Mouse (Mus musculus) frontal cortex, adult (tissue): ENCODE measurements at regions not wholly inside any gene's neighbourhood (a gene's known extent, or its start where the extent isn't known, plus 50 kb on each side); places are given as distances from the start of the nearest gene placed in this dataset.
A peak's percentile ranks its signal among the peaks of the same experiment; 100 is the strongest.
"Not testable (repeated sequence)": the region's sequence is repeated elsewhere in the genome, so short reads cannot be mapped to it uniquely, and the experiment has no call there.

Experiments
- ATAC-seq: cut with Nextera tagmentation; 2 replicates; pipeline ENCODE4 v1.9.2; 2017; ENCODE audit warnings: mild to moderate bottlenecking, moderate library complexity, mixed read lengths; ENCODE audit not compliant: low TSS enrichment

GRCm38 (mm10) chr19:49115484-49115883, 909.7 kb downstream of the Sorcs3 start:
- ATAC-seq = no peak

DNA sequence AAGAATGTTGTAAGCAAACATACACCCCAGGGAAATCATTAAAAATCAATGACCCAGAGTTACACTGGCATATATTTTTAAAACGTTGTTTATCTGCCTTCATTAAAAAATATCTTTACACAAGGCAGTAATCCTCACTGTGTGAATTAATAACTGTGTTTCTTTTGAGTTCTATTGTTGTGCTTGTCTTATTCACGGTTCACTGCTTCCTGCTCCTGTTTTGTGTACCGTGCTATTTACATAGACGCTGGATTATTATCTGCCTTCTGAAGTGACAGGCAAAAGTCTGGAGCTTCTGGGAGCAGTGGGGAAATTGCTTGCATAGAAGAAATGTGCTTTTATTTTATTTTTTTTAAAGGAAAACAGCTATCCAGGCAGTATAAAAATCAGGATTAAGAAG, 925.8 kb downstream of the Sorcs3 start:
- no peak for ATAC-seq

DNA sequence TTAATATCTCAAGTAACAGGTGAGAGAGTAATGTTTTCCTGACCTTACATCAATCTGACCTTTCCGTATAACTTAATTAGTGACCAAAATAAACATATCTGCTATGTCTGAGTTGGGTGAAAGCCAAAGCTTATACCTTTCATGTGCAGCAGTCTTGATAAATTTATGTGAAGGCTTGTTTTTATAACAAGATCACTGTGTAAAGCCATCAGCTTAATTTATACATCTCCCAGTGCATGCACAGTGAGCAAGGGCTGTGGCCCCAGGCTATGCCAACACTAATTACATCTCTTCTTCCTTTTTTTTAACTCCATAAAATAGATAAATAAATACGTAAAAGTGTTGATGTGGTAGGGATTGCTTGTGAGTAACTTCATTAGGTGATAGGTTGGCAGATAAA, 966.3 kb downstream of the Sorcs3 start:
- no peak for ATAC-seq

- ATAC-seq = no peak
Observed at GRCm38 (mm10) chr19:49207971-49208370, 1002.1 kb downstream of the Sorcs3 start.

DNA sequence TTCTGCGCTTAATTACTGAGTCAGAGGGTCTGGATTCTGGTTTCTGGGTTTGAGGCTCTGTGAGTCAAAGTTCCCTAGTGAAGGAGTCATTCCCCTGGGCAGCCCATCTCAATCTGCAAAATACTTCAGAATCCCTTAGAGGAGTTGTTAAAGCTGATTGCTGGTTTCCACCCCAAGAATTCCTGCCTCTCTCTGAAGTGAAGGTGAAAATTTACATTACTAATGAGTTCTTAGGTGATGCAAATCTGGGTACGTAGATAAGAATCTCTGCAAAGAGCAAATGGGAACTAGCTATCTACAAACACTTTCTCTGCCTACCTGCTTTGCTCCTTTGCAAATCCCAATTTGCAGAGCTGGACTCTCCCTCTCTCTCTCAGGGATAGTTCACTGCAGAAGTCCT, 1036.8 kb downstream of the Sorcs3 start:
- no peak for ATAC-seq

DNA sequence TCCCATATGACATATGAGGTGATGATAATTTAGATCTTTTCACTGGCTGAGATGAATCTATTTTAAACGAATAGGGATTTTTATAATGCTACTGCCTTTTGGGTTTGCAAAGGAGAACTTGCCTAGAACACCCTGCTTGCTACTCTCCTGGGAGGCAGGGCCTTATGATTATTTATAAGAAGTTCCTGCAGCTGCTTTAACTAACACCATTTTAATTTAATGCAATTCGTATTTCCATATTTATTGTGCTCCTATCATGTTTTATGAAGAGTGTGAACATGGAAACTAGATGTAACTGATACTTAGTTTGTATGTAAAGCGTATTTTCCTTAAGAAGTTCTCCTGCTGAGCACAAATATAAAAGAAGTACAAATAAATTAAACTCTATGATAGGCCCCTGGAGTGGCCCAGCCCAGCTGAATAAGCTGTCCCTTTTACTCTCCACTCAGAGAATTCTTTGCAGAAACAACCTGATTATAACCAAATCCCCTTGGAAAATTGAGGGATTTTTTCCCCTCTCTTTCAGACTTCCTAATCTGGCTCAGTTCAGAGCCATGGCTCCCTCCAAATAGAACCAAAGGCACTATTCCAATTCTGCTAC, 1039.4 kb downstream of the Sorcs3 start:
- peak; percentile 44; the same call in 1 of the 2 replicates for ATAC-seq

DNA sequence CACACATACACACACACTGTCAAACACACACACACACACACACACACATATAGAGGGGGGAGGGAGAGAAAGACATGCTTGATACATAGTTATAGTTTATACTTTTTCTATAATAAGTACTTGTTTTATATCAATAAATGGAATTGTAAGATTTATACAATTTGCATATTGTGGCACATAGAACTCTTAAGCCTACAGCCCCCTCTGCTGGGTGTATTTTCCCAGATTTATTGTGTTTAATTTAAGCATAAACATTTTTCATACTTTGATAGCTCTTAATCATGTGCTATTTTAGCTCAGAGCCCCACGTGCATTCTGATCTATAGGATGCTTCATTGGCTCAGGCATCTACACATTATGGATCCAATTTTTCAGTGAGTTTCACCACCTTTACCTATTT, 1058.8 kb downstream of the Sorcs3 start:
- ATAC-seq = no peak

DNA sequence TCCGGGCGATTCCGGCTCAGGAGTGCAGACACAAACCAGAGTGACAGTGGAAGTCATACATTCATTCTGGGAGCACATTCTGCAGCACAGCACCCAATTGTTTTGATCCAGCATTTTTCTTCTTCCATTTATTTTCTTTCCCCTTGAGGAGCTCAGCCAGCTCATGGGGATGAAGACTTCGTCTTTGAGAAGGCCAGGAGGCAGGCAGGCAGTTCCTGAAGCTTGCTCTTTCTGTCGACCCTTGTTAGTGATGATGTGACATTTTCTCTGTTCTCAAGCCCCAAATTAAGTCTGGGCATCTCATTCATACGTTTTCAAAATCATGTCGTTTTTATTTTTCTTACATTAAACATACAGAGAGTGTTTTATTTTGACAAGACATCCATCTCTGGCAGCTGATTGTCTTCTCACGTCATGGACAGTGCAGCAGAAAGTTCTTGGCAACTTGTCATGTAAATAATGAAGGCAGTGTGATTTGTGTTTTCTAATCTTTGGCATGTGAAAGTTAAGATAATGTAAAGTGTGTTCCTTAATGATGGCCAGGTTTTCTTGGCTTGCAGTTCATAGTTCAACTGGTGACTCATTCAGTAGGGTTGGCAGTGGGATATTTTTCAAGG, 1062.1 kb downstream of the Sorcs3 start:
- ATAC-seq = no peak

- peak; percentile 97 for ATAC-seq
Observed at GRCm38 (mm10) chr19:49282626-49283261, 1076.9 kb downstream of the Sorcs3 start.

DNA sequence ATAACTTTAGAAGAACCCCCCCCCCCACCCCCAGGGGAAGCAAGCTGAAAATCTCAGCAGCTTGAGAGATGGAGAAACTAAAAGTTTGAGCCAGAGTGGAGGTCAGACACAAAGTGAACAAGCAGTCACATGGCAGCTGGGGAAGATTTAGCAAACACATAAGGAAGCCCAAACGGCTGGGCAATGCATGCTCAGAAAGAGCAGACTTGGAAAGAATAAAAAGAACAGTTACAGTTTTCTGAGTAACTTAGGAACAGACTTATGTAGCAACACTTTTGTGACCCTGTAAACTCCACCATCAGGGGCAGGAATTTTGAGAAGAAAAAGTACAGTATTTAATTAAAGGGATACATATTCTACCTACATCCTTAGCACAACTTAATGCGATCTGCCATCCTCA, 1089.2 kb downstream of the Sorcs3 start:
- no peak for ATAC-seq

- no peak for ATAC-seq
Observed at GRCm38 (mm10) chr19:49299351-49300271, 1093.8 kb downstream of the Sorcs3 start.

GRCm38 (mm10) chr19:49301364-49302091, 1095.7 kb downstream of the Sorcs3 start:
- ATAC-seq = no peak

DNA sequence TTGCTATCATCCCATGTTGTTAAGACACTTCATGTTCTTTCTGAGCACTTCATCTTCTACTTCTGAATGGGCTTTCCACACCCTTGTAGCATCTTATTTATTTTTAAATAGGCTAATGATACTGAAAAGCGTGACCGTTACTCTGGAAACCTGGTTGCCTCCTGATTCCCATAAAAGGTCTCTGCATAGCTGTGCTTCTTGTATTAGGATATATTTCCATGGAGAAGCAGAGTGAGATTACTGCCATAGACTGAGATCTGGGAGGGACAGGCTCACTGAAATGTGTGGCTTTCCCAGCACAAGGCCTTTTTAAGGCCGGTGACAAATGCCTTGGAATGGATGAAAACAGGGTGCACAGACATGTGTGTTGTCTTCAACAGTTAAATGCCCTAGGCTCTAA, 1100.0 kb downstream of the Sorcs3 start:
- ATAC-seq = no peak

- no peak for ATAC-seq
Observed at GRCm38 (mm10) chr19:49314229-49314628, 1108.4 kb downstream of the Sorcs3 start.

DNA sequence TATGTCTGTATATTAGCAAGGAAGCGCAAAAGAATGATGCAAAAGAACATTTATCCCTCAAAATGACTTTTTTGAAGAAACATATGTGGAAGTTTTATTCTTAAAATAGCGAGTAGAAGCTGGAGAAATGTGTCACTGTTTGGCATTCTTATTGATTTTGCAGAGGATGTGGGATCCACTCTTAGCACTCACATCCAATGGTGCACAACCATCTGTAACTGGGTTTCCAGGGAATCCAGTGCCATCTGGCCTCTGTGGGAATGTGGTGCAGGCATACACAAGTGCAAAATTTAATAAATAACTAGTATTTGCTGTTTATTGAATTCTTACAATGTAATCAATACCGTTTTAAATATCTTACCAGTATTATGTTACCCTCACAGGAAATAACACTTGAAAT, 1153.8 kb downstream of the Sorcs3 start:
- ATAC-seq = peak; percentile 73

DNA sequence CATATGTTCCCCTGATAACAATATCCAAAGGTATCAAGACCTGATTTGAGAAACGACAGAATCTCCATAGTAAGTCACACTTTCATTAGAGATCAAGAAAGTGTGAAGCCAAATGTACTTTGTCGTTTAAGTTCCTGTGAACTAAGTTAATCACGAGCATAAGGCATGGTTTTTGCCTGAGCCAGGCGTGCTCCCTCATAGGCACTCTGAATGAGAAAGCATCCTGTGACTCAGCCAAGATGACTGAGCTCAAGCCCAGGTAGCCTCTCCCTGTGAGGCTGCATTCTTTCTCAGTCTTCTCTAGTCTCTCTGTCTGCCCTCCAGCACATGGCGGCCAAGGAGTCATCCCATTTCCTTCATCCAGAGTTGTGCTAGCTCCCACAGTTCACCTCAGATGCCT, 1154.9 kb downstream of the Sorcs3 start:
- no peak for ATAC-seq

DNA sequence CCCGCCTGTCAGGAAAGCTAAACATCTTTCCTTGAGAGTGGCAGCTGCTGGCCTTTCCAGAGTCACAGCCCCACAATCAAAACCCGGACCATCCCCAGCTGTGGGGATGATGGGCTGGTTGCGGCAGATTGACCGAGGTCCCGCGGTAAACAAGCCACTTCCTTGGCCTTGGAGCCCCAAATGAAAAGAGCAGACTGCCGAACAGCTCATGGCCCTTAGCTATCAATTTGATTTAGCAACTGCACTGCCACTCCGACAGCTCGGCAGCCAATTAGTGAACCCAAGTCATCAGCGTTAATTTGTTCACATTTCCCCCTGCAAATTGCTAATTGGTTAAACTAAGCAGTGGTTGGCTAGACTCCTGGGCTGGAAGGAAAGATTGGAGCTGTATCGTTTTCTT, 1155.3 kb downstream of the Sorcs3 start:
- ATAC-seq = not testable (repeated sequence)

- ATAC-seq = no peak
Observed at GRCm38 (mm10) chr19:49372921-49373320, 1167.1 kb downstream of the Sorcs3 start.

DNA sequence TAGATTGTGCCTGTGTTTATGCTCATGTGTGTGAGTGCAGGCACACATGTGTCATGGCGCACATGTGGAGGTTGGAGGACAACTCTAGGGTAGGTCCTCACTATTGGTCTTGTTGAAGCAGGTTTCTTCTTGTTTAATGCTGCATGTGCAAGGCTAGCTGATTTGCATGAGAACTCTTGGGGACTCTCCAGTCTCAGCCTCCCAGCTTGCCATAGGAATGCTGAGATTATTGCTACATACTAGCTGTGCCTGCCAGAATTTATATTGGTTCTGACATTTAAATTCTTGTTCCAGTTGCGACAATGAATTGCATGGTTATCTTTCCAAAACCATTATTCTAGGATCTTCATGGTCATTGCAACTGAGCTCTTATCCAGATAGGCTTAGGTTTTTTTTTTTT, 1168.5 kb downstream of the Sorcs3 start:
- peak; percentile 80 for ATAC-seq

GRCm38 (mm10) chr19:49374926-49375325, 1169.1 kb downstream of the Sorcs3 start:
- peak; percentile 93 for ATAC-seq

DNA sequence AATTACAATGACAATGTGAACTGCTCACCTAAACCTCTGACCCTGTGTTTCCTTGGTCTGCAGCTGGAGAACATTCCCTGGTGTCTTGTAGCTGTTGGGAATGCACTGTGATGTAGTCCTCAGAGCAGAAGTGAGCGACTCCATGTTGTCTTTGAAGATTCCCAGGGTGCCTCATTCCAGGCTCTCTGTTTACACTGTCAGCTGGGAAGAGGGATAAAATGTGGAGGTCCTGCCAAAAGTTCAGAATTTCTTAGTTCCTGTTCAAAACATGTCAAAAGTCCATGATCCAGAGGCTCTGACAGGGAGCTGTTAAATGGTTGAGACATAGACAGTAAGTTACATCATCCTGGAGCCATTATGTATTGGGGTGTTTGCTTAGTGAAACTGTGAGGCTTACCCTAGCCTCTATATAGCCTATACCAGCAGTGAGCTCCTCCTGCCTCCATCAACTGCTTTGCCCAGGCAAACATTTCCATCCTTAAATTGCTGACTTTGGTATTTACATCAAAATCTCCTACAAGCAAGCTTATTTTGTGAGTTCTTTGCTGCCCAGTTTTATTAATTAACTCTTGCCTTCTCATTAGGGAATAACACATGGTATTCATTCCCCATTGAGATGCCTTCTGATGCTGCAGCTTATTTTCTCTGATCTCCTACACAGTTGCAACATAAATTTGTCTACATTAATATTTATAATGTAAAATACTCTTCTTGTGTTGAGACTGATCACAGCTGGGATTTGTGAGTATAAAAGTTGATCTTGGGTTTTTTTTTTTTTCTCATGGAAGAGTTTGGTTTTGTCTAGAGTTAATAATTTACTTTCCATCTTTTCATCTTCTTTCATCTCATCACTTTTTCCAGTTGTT, 1170.2 kb downstream of the Sorcs3 start:
- ATAC-seq = no peak
